Mouse (Mus musculus): ENCODE results near the gene Gpx4. TPM values are rescaled to one million over a fixed set of nuclear protein-coding genes. Genes with fewer than 3 reads are reported as not detected.

Gpx4 gene
- polyA plus RNA-seq, 1 experiment from 2014 or later, result 1,519 TPM

GRCm38 (mm10) chr10:80021320-80021641 lies 25.7 kb upstream of the Gpx4 start:
- Histone ChIP-seq H3K27me3 (replicated peaks; ENCODE audit: control insufficient read depth, insufficient read depth, low read length) (0 out of 2 replicates have a peak, but pooled peaks cover 3% of the 10 kb centered on the region), H3K4me3 (ENCODE audit: low read depth, low read length) (no peak overlapping the region), H3K4me1 (replicated peaks; ENCODE audit: control insufficient read depth, insufficient read depth, low read length) (no peaks in the 10 kb centered on the region), H3K4me2 (replicated peaks; ENCODE audit: low read depth) (no peak overlapping the region), H3K36me3 (ENCODE audit: control insufficient read depth, insufficient read depth) (no peaks in the 10 kb centered on the region), H3K27ac (ENCODE audit: low read depth, low read length) (no peak overlapping the region), H3K9me3 (ENCODE audit: control insufficient read depth) (no peaks in the 10 kb centered on the region), H3K9ac (ENCODE audit: low read depth, low read length) (no peak overlapping the region)
- 77% methylated on average over 13 of the region's 13 CpGs for WGBS
- no peak for TF ChIP-seq CTCF (IDR thresholded peaks at IDR 0.05; ENCODE audit: low read depth)
- no peak for ATAC-seq

- Histone ChIP-seq H3K27ac (ENCODE audit: low read depth, low read length) (no peak overlapping the region), H3K9me3 (ENCODE audit: control insufficient read depth) (no peaks in the 10 kb centered on the region), H3K27me3 (replicated peaks; ENCODE audit: control insufficient read depth, insufficient read depth, low read length) (0 out of 2 replicates have a peak, but pooled peaks cover 3% of the 10 kb centered on the region), H3K36me3 (ENCODE audit: control insufficient read depth, insufficient read depth) (no peaks in the 10 kb centered on the region), H3K4me2 (replicated peaks; ENCODE audit: low read depth) (no peak overlapping the region), H3K4me1 (replicated peaks; ENCODE audit: control insufficient read depth, insufficient read depth, low read length) (no peaks in the 10 kb centered on the region), H3K9ac (ENCODE audit: low read depth, low read length) (no peak overlapping the region), H3K4me3 (ENCODE audit: low read depth, low read length) (no peak overlapping the region)
- ATAC-seq, result no peak
- 85% methylated on average over 12 of the region's 12 CpGs for WGBS
- TF ChIP-seq CTCF (IDR thresholded peaks at IDR 0.05; ENCODE audit: low read depth), result no peak
These were observed 24.8 kb upstream of the Gpx4 start for GRCm38 (mm10) chr10:80022164-80022563.

DNA sequence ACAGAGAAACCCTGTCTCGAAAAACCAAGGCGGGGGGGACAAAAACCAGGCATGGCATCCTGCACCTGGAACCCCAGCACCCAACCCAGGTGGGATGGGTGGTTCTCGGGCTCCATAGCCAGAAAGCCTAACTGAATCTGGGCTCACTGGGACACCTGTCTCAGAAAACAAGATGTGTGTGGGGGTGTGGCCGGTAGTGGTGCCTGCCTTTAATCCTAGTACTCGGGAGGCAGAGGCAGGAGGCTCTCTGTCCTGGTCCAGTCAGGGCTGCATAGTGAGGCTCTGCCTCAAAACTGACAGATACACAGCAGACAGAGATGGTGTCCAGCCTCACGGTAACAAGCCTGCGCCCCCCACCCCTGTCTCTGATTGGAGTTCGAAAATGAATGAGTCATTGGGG lies 24.2 kb upstream of the Gpx4 start:
- Histone ChIP-seq H3K4me3 (ENCODE audit: low read depth, low read length) (no peak overlapping the region), H3K4me2 (replicated peaks; ENCODE audit: low read depth) (no peak overlapping the region), H3K27me3 (replicated peaks; ENCODE audit: control insufficient read depth, insufficient read depth, low read length) (0 out of 2 replicates have a peak, but pooled peaks cover 3% of the 10 kb centered on the region), H3K4me1 (replicated peaks; ENCODE audit: control insufficient read depth, insufficient read depth, low read length) (0 out of 2 replicates have a peak, but pooled peaks cover 3% of the 10 kb centered on the region), H3K27ac (ENCODE audit: low read depth, low read length) (no peak overlapping the region), H3K9ac (ENCODE audit: low read depth, low read length) (no peak overlapping the region), H3K9me3 (ENCODE audit: control insufficient read depth) (no peaks in the 10 kb centered on the region), H3K36me3 (ENCODE audit: control insufficient read depth, insufficient read depth) (no peaks in the 10 kb centered on the region)
- no peak for TF ChIP-seq CTCF (IDR thresholded peaks at IDR 0.05; ENCODE audit: low read depth)
- ATAC-seq, result no peak
- WGBS, result 94% methylated on average over 8 of the region's 8 CpGs

DNA sequence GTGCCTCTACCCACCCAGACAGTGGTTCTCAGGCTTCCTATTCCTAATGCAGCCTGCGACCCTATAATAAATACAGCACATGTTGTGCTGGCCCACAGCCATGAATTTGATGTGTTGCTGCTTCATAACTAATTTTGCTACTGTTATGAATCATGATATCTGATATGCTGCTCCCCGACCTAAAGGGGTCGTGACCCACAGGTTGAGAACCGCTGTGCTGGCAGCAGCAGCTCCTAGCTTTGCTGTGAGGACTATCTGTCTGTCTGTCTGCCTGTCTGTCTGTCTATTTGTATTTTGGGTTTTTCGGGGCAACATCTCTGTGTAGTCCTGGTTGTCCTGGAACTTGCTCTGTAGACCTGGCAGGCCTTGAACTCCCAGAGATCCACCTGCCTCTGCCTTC lies 23.2 kb upstream of the Gpx4 start:
- Histone ChIP-seq H3K4me3 (ENCODE audit: low read depth, low read length) (no peak overlapping the region), H3K27ac (ENCODE audit: low read depth, low read length) (no peak overlapping the region), H3K4me1 (replicated peaks; ENCODE audit: control insufficient read depth, insufficient read depth, low read length) (0 out of 2 replicates have a peak, but pooled peaks cover 3% of the 10 kb centered on the region), H3K27me3 (replicated peaks; ENCODE audit: control insufficient read depth, insufficient read depth, low read length) (0 out of 2 replicates have a peak, but pooled peaks cover 3% of the 10 kb centered on the region), H3K9ac (ENCODE audit: low read depth, low read length) (no peak overlapping the region), H3K9me3 (ENCODE audit: control insufficient read depth) (no peaks in the 10 kb centered on the region), H3K4me2 (replicated peaks; ENCODE audit: low read depth) (no peak overlapping the region), H3K36me3 (ENCODE audit: control insufficient read depth, insufficient read depth) (no peaks in the 10 kb centered on the region)
- no peak for TF ChIP-seq CTCF (IDR thresholded peaks at IDR 0.05; ENCODE audit: low read depth)
- 67% methylated on average over 5 of the region's 5 CpGs for WGBS
- no peak for ATAC-seq

DNA sequence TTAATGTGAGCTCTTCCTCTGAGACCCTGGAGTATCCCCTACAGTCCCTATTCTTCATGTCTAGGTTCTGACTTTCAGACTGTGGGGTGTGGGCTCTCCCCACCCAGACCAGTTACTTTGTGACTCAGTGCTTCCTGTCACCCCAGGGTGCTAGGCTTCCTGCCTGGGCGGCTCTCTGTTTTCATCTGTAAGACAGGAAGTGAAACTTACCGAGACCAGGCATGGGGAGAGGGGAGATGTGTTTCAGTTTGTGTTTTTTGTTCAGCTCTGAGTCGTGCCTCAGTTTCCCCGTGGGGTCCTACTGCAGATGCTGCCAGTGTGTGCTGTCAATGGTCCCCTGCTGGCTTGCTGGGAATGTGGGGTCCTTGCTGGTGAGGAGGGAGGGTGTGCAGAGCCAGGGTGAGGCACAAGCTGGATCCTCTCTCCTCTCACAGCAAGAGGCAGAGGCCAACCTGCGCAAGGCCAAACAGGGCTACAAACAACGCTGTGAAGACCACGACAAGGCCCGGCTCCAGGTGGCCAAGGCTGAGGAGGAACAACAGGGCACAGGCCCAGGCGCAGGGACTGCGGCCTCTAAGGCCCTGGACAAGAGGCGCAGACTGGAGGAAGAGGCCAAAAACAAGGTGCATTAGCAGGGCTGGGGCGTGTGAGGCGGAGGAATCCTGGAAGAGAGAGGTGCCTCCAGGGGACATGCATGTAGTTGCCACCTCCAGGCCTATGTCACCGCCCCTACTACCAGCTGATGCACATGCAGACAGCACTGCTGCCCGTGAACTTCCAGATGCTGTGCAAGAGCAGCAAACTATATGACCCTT lies 22.5 kb upstream of the Gpx4 start:
- 78% methylated on average over 15 of the region's 15 CpGs for WGBS
- Histone ChIP-seq H3K4me1 (replicated peaks; ENCODE audit: control insufficient read depth, insufficient read depth, low read length) (0 out of 2 replicates have a peak, but pooled peaks cover 3% of the 10 kb centered on the region), H3K9ac (ENCODE audit: low read depth, low read length) (no peak overlapping the region), H3K4me3 (ENCODE audit: low read depth, low read length) (no peak overlapping the region), H3K36me3 (ENCODE audit: control insufficient read depth, insufficient read depth) (no peaks in the 10 kb centered on the region), H3K4me2 (replicated peaks; ENCODE audit: low read depth) (no peak overlapping the region), H3K9me3 (ENCODE audit: control insufficient read depth) (no peaks in the 10 kb centered on the region), H3K27me3 (replicated peaks; ENCODE audit: control insufficient read depth, insufficient read depth, low read length) (0 out of 2 replicates have a peak, but pooled peaks cover under 1% of the 10 kb centered on the region), H3K27ac (ENCODE audit: low read depth, low read length) (no peak overlapping the region)
- TF ChIP-seq CTCF (IDR thresholded peaks at IDR 0.05; ENCODE audit: low read depth), result no peak
- no peak for ATAC-seq

- 0 out of 2 replicates have a peak, but pooled peaks cover 3% of the 10 kb centered on the region for H3K4me1 ChIP-seq (replicated peaks; ENCODE audit: control insufficient read depth, insufficient read depth, low read length)
- ATAC-seq, result no peak
- no peak overlapping the region for H3K4me3 ChIP-seq (ENCODE audit: low read depth, low read length)
- H3K27ac ChIP-seq (ENCODE audit: low read depth, low read length), result no peak overlapping the region
- WGBS, result 47% methylated on average over 4 of the region's 4 CpGs
- H3K9me3 ChIP-seq (ENCODE audit: control insufficient read depth), result no peaks in the 10 kb centered on the region
- H3K4me2 ChIP-seq (replicated peaks; ENCODE audit: low read depth), result no peak overlapping the region
- H3K27me3 ChIP-seq (replicated peaks; ENCODE audit: control insufficient read depth, insufficient read depth, low read length), result no peaks in the 10 kb centered on the region
- no peak for TF ChIP-seq CTCF (IDR thresholded peaks at IDR 0.05; ENCODE audit: low read depth)
- no peak overlapping the region for H3K9ac ChIP-seq (ENCODE audit: low read depth, low read length)
- H3K36me3 ChIP-seq (ENCODE audit: control insufficient read depth, insufficient read depth), result no peaks in the 10 kb centered on the region
These were observed 22.0 kb upstream of the Gpx4 start for GRCm38 (mm10) chr10:80025044-80025347.

Measured in intestine, postnatal 0 days (tissue).